Mouse (Mus musculus) hindbrain, embryonic 10.5 days (tissue): ENCODE measurements around the gene Ldlrad1. TPM values are rescaled to one million over a fixed set of nuclear protein-coding genes. Genes with fewer than 3 reads are reported as not detected.

Experiments
- DNase-seq: peaks from one replicate; pipeline ENCODE4 v3.0.0-alpha.2; 2017; ENCODE audit warnings: low spot score
- H3K27ac ChIP-seq: fragments of 300-500 bp; sonication (generic); 2 replicates; pipeline ENCODE4 v1.5.1; 2016; ENCODE audit warnings: mild to moderate bottlenecking, moderate library complexity
- H3K27me3 ChIP-seq: fragments of 300-500 bp; sonication (generic); 2 replicates; pipeline ENCODE4 v1.6.1; 2016; ENCODE audit warnings: mild to moderate bottlenecking; ENCODE audit not compliant: poor library complexity, insufficient read depth, severe bottlenecking
- H3K36me3 ChIP-seq: fragments of 300-500 bp; sonication (generic); 2 replicates; pipeline ENCODE4 v1.6.1; 2016; ENCODE audit warnings: mild to moderate bottlenecking, moderate library complexity
- H3K4me1 ChIP-seq: fragments of 300-500 bp; sonication (generic); replicated peaks from 2 replicates; pipeline ENCODE4 v1.6.1; 2016; ENCODE audit warnings: mild to moderate bottlenecking
- H3K4me3 ChIP-seq: fragments of 300-500 bp; sonication (generic); 2 replicates; pipeline ENCODE4 v1.5.1; 2016; ENCODE audit warnings: mild to moderate bottlenecking, moderate library complexity
- H3K9me3 ChIP-seq: fragments of 300-500 bp; sonication (generic); 2 replicates; pipeline ENCODE4 v1.6.1; 2016; ENCODE audit warnings: mild to moderate bottlenecking, moderate library complexity
- WGBS: fragments of 180-500 bp; shearing (Covaris S2); methylation state at CpG from one replicate; pipeline ENCODE4 v1.1.7; 2016; 5-methylcytosine and 5-hydroxymethylcytosine counted together
- polyA plus RNA-seq: library from polyadenylated mRNA; unstranded; fragments of >200 nt; fragmentation: Nextera tagmentation; extraction: Ambion mirVana; gene quantifications from 2 replicates; pipeline ENCODE4 v1.2.1, GENCODE M21; 2016

Ldlrad1 gene
- polyA plus RNA-seq, 1 experiment from 2014 or later: not detected

DNA sequence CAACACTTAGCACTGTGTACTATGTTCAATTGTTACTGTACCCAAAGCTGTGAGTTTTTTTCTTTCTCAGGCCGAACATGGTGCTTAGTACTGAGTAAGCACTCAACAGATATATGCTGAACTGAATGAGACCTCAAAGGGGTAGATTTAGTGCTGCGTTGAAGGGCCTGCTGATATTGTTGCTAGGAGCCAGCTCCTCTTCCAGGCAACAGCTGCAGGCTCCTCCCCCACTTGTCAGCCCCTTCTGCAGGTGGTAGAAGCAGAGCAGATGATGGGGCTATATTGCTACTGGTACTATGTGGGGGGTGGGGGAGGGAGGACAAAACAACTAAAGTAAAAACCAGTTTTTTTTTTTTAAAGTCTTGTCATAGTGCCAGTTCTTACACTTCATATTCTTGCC lies 40.5 kb downstream of the Ldlrad1 start:
- Histone ChIP-seq H3K27ac (no peak overlapping the region), H3K4me3 (no peak overlapping the region), H3K9me3 (no peaks in the 10 kb centered on the region), H3K27me3 (no peaks in the 10 kb centered on the region), H3K4me1 (peaks cover 46% of the 10 kb centered on the region), H3K36me3 (peaks cover 21% of the 10 kb centered on the region)
- peak; percentile 8 for DNase-seq
- WGBS: 61% methylated on average over 2 of the region's 2 CpGs

DNA sequence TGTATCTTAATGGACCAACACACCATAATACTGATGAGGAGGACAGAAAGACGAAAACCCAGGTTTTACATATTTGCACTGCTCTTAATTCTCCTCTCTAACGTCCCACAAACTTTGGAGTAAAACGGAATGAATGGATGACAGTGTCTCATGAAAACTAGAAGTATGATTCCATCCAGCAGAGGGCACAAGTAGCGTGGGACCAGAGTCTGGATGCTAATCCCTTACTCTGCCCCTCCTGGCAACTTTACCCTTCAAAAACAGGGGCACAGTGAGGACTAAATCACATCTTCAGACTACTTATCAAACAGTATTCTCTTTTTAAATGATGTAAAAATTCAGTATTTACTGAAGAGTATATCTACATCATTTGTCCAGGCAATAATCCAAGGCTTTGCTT lies 41.5 kb downstream of the Ldlrad1 start:
- WGBS: 31% methylated on average over 4 of the region's 4 CpGs
- no peak overlapping the region for H3K4me3 ChIP-seq
- peaks cover 13% of the 10 kb centered on the region for H3K36me3 ChIP-seq
- peak; percentile 26 for DNase-seq
- H3K27ac ChIP-seq: no peak overlapping the region
- H3K4me1 ChIP-seq: peaks cover 47% of the 10 kb centered on the region
- no peaks in the 10 kb centered on the region for H3K27me3 ChIP-seq
- H3K9me3 ChIP-seq: no peaks in the 10 kb centered on the region

DNA sequence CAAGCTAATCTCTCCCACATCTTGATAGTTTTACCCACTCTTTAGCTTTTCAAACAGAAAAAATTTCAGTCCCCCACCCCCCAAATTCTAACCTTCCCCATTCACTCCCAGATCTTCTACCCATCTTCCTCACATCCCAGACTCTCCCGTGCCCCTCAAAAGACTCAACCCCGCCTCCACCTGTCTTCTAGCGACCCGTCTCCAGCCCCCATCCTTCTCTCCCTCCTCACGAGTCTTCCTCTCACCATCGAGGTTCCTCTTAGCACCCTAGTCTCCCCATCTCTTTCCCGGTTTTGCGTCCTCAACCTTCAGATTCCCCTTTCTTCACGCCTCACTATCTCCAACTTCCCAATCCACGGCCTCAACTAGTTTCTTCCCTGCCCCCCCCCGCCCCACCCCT lies 43.5 kb downstream of the Ldlrad1 start:
- Histone ChIP-seq H3K27me3 (no peaks in the 10 kb centered on the region), H3K36me3 (0 out of 2 replicates have a peak, but pooled peaks cover 1% of the 10 kb centered on the region), H3K4me3 (peak overlapping the region; percentile 96), H3K4me1 (peaks cover 52% of the 10 kb centered on the region), H3K9me3 (no peaks in the 10 kb centered on the region), H3K27ac (peak overlapping the region; percentile 97)
- under 1% methylated on average over 11 of the region's 11 CpGs for WGBS
- no peak for DNase-seq

DNA sequence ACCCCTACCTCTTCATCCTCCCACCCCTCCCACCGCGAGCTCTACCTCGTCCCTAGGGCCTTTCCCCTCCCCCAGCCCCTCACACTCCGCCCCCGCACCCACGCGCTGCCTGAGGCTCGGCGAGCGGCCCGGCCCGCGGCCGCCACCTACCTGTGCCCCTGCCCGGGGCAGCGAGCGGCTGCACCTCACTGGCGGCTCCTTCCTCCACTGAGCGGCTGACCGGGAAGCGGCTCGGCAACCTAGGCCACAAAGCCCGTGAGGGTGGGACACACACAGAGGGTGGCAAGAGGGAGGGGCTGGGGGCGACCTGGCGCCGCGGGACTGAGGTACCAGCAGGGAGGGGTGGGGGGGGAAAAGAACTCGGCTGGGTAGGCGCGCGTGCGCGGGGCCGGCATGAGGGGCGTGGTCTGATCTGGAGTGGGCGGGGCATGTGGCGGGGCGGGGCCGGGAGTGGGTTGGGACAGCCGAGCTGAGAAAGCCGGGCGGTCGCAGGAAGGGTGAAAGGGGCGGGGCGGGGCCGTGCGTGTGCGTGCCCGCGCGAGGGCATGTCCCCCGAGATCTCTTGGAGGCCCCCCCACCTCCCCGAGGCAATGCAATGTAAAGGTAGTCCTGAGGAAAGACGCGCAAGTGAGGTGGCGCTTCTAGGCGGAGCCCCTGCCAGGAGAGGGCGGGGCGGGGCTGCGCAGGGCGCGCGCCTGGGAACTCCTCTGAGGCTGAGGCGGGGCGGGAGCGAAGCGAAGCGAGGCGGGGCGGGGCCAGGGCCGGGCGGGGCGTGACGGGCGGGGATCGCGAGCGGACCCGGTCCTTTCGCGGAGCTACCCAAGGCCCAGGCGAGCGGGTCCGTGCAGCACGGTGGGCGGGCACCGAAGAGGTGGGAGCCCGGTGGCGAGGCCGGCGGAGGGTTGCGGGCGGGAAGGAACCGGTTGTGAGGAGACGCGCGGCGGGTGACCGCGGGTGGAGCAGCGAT lies 44.4 kb downstream of the Ldlrad1 start, which contains the start of the genes Lrrc42 and Hspb11:
Gene Lrrc42 (minus strand): TSS at position 408 of the 967 bp plus-strand sequence.
Gene Hspb11 (plus strand): TSS at position 469 of the 967 bp plus-strand sequence.
- Histone ChIP-seq H3K9me3 (no peaks in the 10 kb centered on the region), H3K27me3 (no peaks in the 10 kb centered on the region), H3K27ac (peak within 1 kb of the TSS; percentile 97), H3K4me1 (peaks cover 52% of the 10 kb centered on the region), H3K36me3 (no peaks in the 10 kb centered on the region), H3K4me3 (peak within 1 kb of the TSS; percentile 96)
- WGBS: under 1% methylated on average over 101 of the region's 101 CpGs
- DNase-seq: peak; percentile 99

DNA sequence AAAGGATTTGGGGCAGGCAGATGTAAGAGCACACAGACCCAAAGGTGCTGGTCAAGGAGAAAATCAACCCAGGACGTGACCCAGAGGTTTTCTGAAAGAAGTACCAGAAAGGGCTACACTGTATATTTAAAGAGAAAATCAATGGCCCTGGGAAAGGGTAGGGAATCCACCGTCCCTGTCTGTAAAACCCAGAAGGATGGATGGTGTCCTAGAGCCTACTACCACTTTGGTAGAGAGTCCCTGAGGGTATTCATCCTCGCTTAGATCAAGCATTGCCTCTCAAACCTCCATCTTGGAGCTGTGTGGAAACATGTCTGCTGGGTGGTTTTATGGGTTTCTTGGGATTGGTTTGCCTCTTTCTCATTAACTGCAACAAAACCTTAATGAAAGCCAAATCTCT lies 45.4 kb downstream of the Ldlrad1 start:
- Histone ChIP-seq H3K27ac (peak overlapping the region; percentile 97), H3K9me3 (no peaks in the 10 kb centered on the region), H3K27me3 (no peaks in the 10 kb centered on the region), H3K4me3 (peak overlapping the region; percentile 96), H3K36me3 (no peaks in the 10 kb centered on the region), H3K4me1 (peaks cover 47% of the 10 kb centered on the region)
- 24% methylated on average over 3 of the region's 3 CpGs for WGBS
- peak; percentile 7 for DNase-seq

DNA sequence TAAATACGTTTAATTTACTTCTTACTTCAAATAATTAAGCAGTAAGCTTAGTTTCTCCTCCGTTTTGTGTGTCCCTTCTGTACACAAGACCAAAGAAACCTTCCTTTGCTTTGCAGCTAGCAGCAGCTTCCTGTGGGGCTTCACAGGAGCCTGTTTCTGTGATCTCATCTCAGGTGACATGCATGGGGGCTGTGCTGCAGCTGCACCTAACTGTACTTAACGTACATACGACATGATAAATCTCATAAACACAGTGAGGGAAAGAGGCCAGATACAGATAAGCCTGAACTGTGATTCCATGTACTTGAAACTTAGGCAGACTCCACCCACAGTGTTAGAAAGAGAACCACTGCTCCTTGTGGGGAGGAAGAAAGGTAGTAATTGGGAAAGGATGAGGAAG lies 51.0 kb downstream of the Ldlrad1 start:
- 78% methylated on average over 4 of the region's 4 CpGs for WGBS
- DNase-seq: no peak
- H3K36me3 ChIP-seq: peaks cover 8% of the 10 kb centered on the region

More for the DNA sequence above, 51.0 kb downstream of the Ldlrad1 start:
- Histone ChIP-seq H3K27me3 (no peaks in the 10 kb centered on the region), H3K9me3 (peaks cover 5% of the 10 kb centered on the region), H3K4me3 (no peak overlapping the region), H3K4me1 (0 out of 2 replicates have a peak, but pooled peaks cover 4% of the 10 kb centered on the region), H3K27ac (no peak overlapping the region)

Other genes starting within 250 kb of the Ldlrad1 start
- gene Mrpl37, start 142.3 kb upstream of the Ldlrad1 start, polyA plus RNA-seq: 116 and 121 TPM in 2 replicates
- 7.6 and 8.9 TPM in 2 replicates for gene Cyb5rl, start 142.2 kb upstream of the Ldlrad1 start, polyA plus RNA-seq
- gene Cdcp2, start 112.3 kb upstream of the Ldlrad1 start, polyA plus RNA-seq: 0.30 TPM in 2 replicates
- gene Tmem59, start 30.8 kb upstream of the Ldlrad1 start, polyA plus RNA-seq: 289 and 340 TPM in 2 replicates
- gene Tceanc2, start 30.1 kb upstream of the Ldlrad1 start, polyA plus RNA-seq: 23.1 and 30.2 TPM in 2 replicates
- 76.5 and 83.5 TPM in 2 replicates for gene Lrrc42, start 44.4 kb downstream of the Ldlrad1 start, polyA plus RNA-seq
- gene Hspb11, start 44.4 kb downstream of the Ldlrad1 start, polyA plus RNA-seq: 24.5 and 36.3 TPM in 2 replicates
- gene Dio1, start 98.0 kb downstream of the Ldlrad1 start, polyA plus RNA-seq: not detected in 2 replicates
- gene Yipf1, start 105.2 kb downstream of the Ldlrad1 start, polyA plus RNA-seq: 42.0 and 48.2 TPM in 2 replicates
- 35.1 and 48.3 TPM in 2 replicates for gene Ndc1, start 158.6 kb downstream of the Ldlrad1 start, polyA plus RNA-seq
- 2.9 and 6.3 TPM in 2 replicates for gene Glis1, start 225.4 kb downstream of the Ldlrad1 start, polyA plus RNA-seq